Mouse (Mus musculus) embryonic facial prominence, embryonic 14.5 days (tissue): Measurements from ENCODE around the gene Rlf. TPM values are rescaled to one million over a fixed set of nuclear protein-coding genes. Genes with fewer than 3 reads are reported as not detected.

Experiments used
- polyA plus RNA-seq: library from polyadenylated mRNA; unstranded; fragments of >200 nt; fragmentation: Nextera tagmentation; extraction: Ambion mirVana; gene quantifications from 2 replicates; pipeline ENCODE4 v1.2.1, GENCODE M21; 2014

Rlf gene
- polyA plus RNA-seq, 1 experiment from 2014 or later, result 18.6 TPM

Other genes with a start within 250 kb of the Rlf start
- gene Smap2, start 197.8 kb downstream of the Rlf start, polyA plus RNA-seq, result 18.4 and 19.2 TPM in 2 replicates
- gene Col9a2, start 175.7 kb downstream of the Rlf start, polyA plus RNA-seq, result 46.4 and 71.1 TPM in 2 replicates
- gene Zmpste24, start 116.8 kb downstream of the Rlf start, polyA plus RNA-seq, result 23.9 and 25.9 TPM in 2 replicates
- gene Tmco2, start 105.9 kb downstream of the Rlf start, polyA plus RNA-seq, result not detected in 2 replicates
- gene Gm12888, start 109.8 kb upstream of the Rlf start, polyA plus RNA-seq, result not detected in 2 replicates
- gene Gm12886, start 208.0 kb upstream of the Rlf start, polyA plus RNA-seq, result not detected in 2 replicates